Mouse (Mus musculus) frontal cortex, adult (tissue): Measurements from ENCODE around the gene Dhh.

Experiments
- ATAC-seq: cut with Nextera tagmentation; 2 replicates; pipeline ENCODE4 v1.9.2; 2017; ENCODE audit warnings: mild to moderate bottlenecking, moderate library complexity, mixed read lengths; ENCODE audit not compliant: low TSS enrichment

Gene Dhh

GRCm38 (mm10) chr15:98851229-98851818, 47.0 kb downstream of the Dhh start:
- ATAC-seq = no peak

GRCm38 (mm10) chr15:98850668-98851067, 47.7 kb downstream of the Dhh start:
- ATAC-seq = no peak

GRCm38 (mm10) chr15:98849956-98850600, 48.3 kb downstream of the Dhh start:
- ATAC-seq = no peak

- ATAC-seq = no peak
These were observed 49.2 kb downstream of the Dhh start for GRCm38 (mm10) chr15:98849165-98849564.

GRCm38 (mm10) chr15:98846140-98846539, 52.2 kb downstream of the Dhh start:
- ATAC-seq = no peak

GRCm38 (mm10) chr15:98845149-98845548, 53.2 kb downstream of the Dhh start:
- ATAC-seq = no peak

- no peak for ATAC-seq
These were observed 54.6 kb downstream of the Dhh start for GRCm38 (mm10) chr15:98843595-98844223.
